Mouse (Mus musculus): ENCODE results near the gene Zfp708. TPM values are rescaled to one million over a fixed set of nuclear protein-coding genes. Genes with fewer than 3 reads are reported as not detected.

Gene Zfp708
- polyA plus RNA-seq, 1 experiment from 2014 or later: 3.0 TPM

DNA sequence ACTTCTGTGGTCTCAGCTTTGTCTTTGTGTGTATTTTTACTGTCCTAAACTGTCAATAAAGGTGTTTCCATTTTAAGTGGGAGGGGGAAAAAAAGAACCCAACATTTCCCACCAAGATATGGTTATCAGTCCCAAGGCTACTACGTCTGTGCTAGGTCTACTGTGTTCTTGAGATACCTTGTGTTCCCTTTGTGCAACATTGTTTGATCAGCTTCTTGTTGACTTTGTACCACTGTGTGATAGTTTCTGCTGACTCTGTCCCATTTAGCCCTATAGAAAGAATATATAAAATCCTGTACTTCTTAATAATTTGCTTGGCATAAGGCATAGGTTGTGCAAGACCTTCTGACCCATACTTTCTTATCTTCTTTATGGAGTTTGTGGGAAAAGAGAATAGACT is 7.6 kb downstream of the Zfp708 start:
- H3K9me3 ChIP-seq: no peaks in the 10 kb centered on the region
- H3K36me3 ChIP-seq: 0 out of 2 replicates have a peak, but pooled peaks cover 9% of the 10 kb centered on the region
- no peaks in the 10 kb centered on the region for H3K4me1 ChIP-seq
- H3K27ac ChIP-seq (replicated peaks): no peak overlapping the region
- H3K9ac ChIP-seq: no peak overlapping the region
- WGBS: 61% methylated on average over 1 of the region's 1 CpGs
- ATAC-seq (ENCODE audit: extremely low read depth, insufficient number of reproducible peaks, low FRiP score, low TSS enrichment): no peak
- H3K4me2 ChIP-seq: no peak overlapping the region
- H3K4me3 ChIP-seq: no peak overlapping the region
- H3K27me3 ChIP-seq (replicated peaks): no peaks in the 10 kb centered on the region

DNA sequence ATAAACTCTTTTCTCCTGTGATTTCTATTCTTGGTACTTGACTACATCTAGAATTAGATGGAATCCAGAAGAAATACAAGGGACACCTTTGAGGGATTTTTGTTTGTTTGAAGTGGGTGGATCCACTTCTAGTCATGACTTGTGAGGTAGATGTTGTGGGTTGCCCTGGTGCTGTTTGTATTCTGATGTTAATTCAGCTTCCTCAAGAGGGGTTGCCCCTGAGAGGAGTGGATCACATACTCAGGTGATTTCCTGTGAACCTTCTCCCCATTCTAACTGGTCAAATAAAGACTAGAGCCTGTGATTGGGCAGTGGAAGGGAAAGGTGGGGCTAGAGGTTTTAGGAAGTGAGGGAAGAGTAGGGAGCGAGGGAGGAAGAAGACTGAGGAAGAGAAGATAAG is 15.8 kb downstream of the Zfp708 start:
- H3K4me3 ChIP-seq: peak overlapping the region; percentile 68

DNA sequence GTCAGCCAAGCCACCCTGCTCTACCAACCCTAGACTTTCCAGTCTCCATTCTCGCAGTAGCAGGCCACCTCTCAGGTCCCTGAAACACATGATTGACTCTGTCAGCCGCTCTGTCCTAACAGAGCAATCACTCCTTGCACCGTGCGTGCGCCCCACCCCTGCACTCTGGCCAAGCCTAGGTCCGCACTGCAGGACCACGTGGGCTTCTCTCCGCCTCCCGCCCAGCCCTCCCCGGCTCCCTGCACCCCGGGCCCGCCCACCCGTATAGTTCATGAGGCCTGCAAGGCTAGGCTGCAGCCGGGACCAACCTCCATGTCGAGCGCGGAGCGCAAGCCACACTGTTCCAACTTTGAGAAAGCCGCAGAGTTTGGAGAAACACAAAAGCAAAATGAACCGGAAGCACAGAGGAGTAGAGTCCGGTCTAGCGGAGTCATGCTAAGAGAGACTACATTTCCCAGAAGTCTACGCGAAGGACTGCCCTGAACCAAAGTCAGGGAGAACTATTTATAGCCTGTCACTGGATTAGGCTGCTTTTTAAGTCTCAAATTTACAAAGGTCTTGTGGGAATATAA is 16.5 kb downstream of the Zfp708 start:
- peak overlapping the region; percentile 72 for H3K4me2 ChIP-seq
- under 1% methylated on average over 24 of the region's 24 CpGs for WGBS
- peak; percentile 99 for ATAC-seq (ENCODE audit: extremely low read depth, insufficient number of reproducible peaks, low FRiP score, low TSS enrichment)
- peak overlapping the region; percentile 90 for H3K27ac ChIP-seq (replicated peaks)
- H3K4me1 ChIP-seq: peaks cover 12% of the 10 kb centered on the region
- no peaks in the 10 kb centered on the region for H3K9me3 ChIP-seq
- H3K27me3 ChIP-seq (replicated peaks): no peaks in the 10 kb centered on the region
- H3K36me3 ChIP-seq: peaks cover 19% of the 10 kb centered on the region
- H3K4me3 ChIP-seq: peak overlapping the region; percentile 68
- peak overlapping the region; percentile 85 for H3K9ac ChIP-seq

More for the DNA sequence above, 15.8 kb downstream of the Zfp708 start:
- Histone ChIP-seq H3K27ac (replicated peaks) (peak overlapping the region; percentile 90), H3K4me1 (peaks cover 12% of the 10 kb centered on the region), H3K36me3 (peaks cover 13% of the 10 kb centered on the region), H3K27me3 (replicated peaks) (no peaks in the 10 kb centered on the region), H3K9ac (peak overlapping the region; percentile 85), H3K4me2 (peak overlapping the region; percentile 72), H3K9me3 (no peaks in the 10 kb centered on the region)
- WGBS: 72% methylated on average over 1 of the region's 1 CpGs
- ATAC-seq (ENCODE audit: extremely low read depth, insufficient number of reproducible peaks, low FRiP score, low TSS enrichment): no peak

DNA sequence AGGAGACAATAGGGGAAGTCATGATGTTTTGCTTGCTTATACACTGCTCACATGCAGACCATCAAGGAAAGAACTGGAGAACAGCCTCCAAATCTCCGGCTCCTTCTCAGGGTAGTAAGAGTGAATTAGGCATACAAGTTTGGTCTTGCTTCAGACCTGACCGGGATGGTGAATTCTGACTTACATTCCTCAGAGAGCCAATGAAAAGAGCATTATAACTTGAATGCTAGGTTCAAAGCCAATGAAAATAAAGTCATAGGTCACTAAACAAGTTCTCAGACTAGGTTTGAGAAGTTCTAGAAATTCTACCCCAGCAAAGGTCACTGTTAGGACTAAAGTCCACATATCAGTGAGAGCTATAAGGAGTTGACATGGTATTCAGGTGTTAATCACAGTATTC is 20.5 kb downstream of the Zfp708 start:
- WGBS: 92% methylated on average over 2 of the region's 2 CpGs
- Histone ChIP-seq H3K27me3 (replicated peaks) (no peaks in the 10 kb centered on the region), H3K4me1 (peaks cover 12% of the 10 kb centered on the region), H3K4me3 (no peak overlapping the region), H3K36me3 (peaks cover 50% of the 10 kb centered on the region), H3K4me2 (no peak overlapping the region), H3K9me3 (peaks cover 5% of the 10 kb centered on the region; the same call in 1 of the 2 replicates), H3K27ac (replicated peaks) (no peak overlapping the region), H3K9ac (no peak overlapping the region)
- no peak for ATAC-seq (ENCODE audit: extremely low read depth, insufficient number of reproducible peaks, low FRiP score, low TSS enrichment)

DNA sequence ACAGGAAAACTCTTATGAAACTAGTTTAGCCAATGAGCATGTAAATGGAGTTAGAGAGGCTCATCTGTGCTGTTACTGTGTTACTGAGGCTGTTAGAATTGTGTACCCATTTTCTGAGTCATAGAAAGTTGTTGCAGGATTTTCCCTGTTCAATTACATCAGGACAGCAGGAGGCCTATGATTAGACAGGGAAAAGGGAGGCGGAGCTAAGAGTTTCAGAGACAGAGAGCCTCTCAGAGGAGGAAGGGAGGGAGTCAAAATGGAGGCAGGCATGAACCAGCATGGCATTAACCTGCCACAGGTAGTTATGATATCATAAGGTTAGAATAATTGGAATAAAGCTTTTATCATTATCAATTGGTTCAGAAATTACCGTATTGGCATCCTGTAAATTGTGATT is 25.0 kb downstream of the Zfp708 start:
- Histone ChIP-seq H3K27ac (replicated peaks) (no peak overlapping the region), H3K9me3 (peaks cover 31% of the 10 kb centered on the region), H3K4me1 (no peaks in the 10 kb centered on the region), H3K4me2 (no peak overlapping the region), H3K36me3 (peaks cover 75% of the 10 kb centered on the region), H3K27me3 (replicated peaks) (no peaks in the 10 kb centered on the region), H3K9ac (no peak overlapping the region), H3K4me3 (no peak overlapping the region)
- WGBS: 86% methylated on average over 2 of the region's 2 CpGs
- no peak for ATAC-seq (ENCODE audit: extremely low read depth, insufficient number of reproducible peaks, low FRiP score, low TSS enrichment)

DNA sequence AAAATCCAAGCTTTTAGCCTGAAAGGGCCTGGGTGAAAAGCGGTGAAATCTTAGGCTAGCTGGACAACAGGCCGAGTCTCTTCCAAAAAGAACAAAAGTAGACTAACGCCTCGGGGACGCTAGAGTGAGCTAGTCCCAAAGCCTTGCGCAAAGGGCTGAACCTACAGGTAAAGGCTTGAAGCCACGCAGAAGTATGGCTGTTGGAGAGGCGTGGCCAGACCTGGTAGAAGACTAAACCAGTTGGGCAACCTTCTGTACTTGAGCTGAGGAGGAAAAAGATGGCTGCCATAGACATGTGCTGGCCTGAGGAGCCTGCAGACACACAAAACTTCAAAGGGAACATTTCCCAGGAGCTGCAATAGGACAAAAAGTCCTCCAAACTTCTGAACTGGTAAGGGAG is 32.4 kb downstream of the Zfp708 start:
- ATAC-seq (ENCODE audit: extremely low read depth, insufficient number of reproducible peaks, low FRiP score, low TSS enrichment): no peak
- Histone ChIP-seq H3K4me1 (peaks cover under 1% of the 10 kb centered on the region; the same call in 1 of the 2 replicates), H3K9ac (no peak overlapping the region), H3K9me3 (peaks cover 20% of the 10 kb centered on the region), H3K27me3 (replicated peaks) (no peaks in the 10 kb centered on the region), H3K4me3 (no peak overlapping the region), H3K27ac (replicated peaks) (no peak overlapping the region), H3K4me2 (no peak overlapping the region), H3K36me3 (peaks cover 29% of the 10 kb centered on the region)
- WGBS: 84% methylated on average over 8 of the region's 8 CpGs

DNA sequence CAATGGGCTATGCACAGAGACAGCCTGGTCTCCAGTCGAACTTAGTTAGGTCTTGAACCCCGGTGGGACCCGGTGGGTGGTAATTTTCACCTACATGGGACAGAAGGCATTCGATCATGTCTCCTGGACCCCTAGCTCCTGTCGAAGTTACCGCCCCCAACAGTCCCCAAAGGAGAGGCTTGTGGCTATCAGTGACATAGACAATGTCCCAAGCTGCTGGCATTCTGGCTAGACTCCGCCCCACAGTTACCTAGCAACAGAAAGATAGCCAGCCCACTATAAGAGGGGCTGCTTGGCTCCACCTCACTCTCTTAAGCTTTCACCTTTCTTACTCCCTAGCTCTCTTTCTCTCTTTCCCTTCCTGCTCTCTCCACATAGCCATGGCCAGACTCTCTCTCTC is 35.3 kb downstream of the Zfp708 start:
- Histone ChIP-seq H3K4me2 (no peak overlapping the region), H3K27ac (replicated peaks) (no peak overlapping the region), H3K36me3 (0 out of 2 replicates have a peak, but pooled peaks cover 5% of the 10 kb centered on the region), H3K9ac (no peak overlapping the region), H3K4me3 (no peak overlapping the region), H3K27me3 (replicated peaks) (no peaks in the 10 kb centered on the region), H3K4me1 (peaks cover 6% of the 10 kb centered on the region), H3K9me3 (peaks cover 5% of the 10 kb centered on the region; the same call in 1 of the 2 replicates)
- ATAC-seq (ENCODE audit: extremely low read depth, insufficient number of reproducible peaks, low FRiP score, low TSS enrichment): no peak
- 39% methylated on average over 7 of the region's 7 CpGs for WGBS

DNA sequence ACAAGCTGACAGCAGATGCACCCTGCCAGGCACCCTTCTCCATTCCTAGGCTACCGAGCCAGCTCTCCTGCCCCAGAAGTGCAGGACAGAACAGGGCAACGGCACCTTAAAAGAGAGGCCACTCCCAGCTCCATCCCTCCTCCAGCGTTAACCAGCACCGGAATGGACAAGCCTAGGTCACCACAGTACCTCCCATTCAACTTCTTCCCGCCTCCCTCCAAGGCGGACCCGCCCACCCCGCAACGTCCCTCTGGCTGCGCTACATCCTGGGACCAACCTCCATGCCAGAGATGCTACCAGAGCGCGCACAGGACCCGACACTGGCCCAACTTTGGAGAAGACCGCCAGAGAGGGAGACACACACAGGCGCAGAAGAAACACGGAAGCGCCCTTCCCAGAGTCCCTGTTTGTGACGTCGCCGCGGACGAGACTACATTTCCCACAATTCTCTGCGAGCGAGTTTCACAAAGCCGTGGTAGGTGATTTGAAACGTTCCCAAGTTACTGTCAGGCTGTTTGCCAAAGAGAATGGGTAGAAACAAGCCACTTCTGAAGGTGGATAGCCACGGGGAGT is 36.9 kb downstream of the Zfp708 start, which contains the start of gene Zfp712:
Gene Zfp712 (minus strand): TSS at position 385 of the 573 bp plus-strand sequence.
- Histone ChIP-seq H3K9ac (peak within 1 kb of the TSS; percentile 86), H3K27me3 (replicated peaks) (no peaks in the 10 kb centered on the region), H3K9me3 (no peaks in the 10 kb centered on the region; the same call in 1 of the 2 replicates), H3K27ac (replicated peaks) (peak within 1 kb of the TSS; percentile 89), H3K4me3 (peak within 1 kb of the TSS; percentile 79), H3K4me2 (peak within 1 kb of the TSS; percentile 92), H3K36me3 (no peaks in the 10 kb centered on the region), H3K4me1 (peaks cover 6% of the 10 kb centered on the region)
- under 1% methylated on average over 27 of the region's 27 CpGs for WGBS
- ATAC-seq (ENCODE audit: extremely low read depth, insufficient number of reproducible peaks, low FRiP score, low TSS enrichment): peak; percentile 98

DNA sequence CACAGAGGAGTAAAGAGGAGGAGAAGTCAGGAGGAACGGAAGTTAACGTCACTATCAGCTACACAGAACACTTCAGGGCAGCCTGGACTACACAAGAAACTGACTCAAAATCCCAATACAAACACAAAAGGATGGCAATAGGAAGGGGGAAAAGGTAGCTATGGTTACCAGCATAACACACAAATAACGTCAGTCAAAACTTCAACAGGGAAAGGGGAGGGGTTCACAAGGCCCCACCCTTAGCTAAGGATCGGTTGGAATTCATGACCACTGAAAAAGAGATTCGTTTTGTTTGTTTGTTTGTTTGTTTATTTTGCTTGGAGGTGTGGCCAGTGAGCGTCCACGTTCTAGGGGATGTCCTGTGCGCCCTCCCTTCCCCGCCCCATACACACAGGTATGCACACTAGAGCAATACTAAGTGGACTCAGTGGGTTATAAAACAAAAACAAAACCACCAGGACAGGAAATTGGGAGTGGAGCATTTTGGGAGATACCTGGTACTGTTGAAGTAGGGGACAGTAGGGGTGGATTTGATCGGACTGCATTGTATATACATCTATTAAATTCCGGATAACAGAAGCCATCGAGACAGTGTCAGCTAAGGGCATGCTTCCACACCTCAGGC is 37.5 kb downstream of the Zfp708 start:
- no peaks in the 10 kb centered on the region; the same call in 1 of the 2 replicates for H3K9me3 ChIP-seq
- H3K4me2 ChIP-seq: peak overlapping the region; percentile 92
- no peaks in the 10 kb centered on the region for H3K27me3 ChIP-seq (replicated peaks)
- H3K27ac ChIP-seq (replicated peaks): peak overlapping the region; percentile 89
- H3K4me1 ChIP-seq: peaks cover 6% of the 10 kb centered on the region
- peak overlapping the region; percentile 86 for H3K9ac ChIP-seq
- H3K4me3 ChIP-seq: peak overlapping the region; percentile 79
- ATAC-seq (ENCODE audit: extremely low read depth, insufficient number of reproducible peaks, low FRiP score, low TSS enrichment): no peak
- no peaks in the 10 kb centered on the region for H3K36me3 ChIP-seq
- WGBS: 4% methylated on average over 12 of the region's 12 CpGs
